Mouse (Mus musculus) bone marrow macrophage, adult 2 months (primary cell): Measurements from ENCODE around the gene Rd3l.

Experiments used
- CTCF ChIP-seq: IDR thresholded peaks from 2 replicates; pipeline ENCODE4 v1.5.1; 2012; ENCODE audit warnings: low read depth, mild to moderate bottlenecking, low read length, moderate library complexity
- POLR2A ChIP-seq: IDR thresholded peaks from 2 replicates; pipeline ENCODE4 v1.6.1; 2012; ENCODE audit warnings: mild to moderate bottlenecking, low read depth, low read length, borderline replicate concordance

DNA sequence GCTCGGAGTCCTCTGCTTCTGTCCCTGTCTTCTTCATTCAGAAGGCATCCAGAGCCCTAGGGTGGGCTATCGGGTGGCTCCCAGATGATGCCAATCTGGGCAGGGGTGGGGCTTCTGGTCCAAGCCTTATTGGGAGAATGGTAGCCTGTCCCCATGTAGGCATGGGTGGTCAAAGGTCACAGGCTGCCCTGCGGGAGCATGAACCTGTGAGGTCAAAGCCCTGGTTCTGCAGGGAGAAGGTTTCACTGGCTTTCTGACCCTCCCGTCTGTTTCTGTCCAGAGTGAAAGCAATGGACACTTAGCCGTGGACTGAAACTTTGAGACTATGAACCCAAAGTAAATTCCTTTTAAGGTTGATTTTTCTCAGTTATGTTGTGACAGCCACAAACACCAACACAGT is 24.9 kb downstream of the Rd3l start:
- TF ChIP-seq CTCF (no peak), POLR2A (no peak)
